Comparison of ENCODE assay signal across 24 mouse cellular contexts in genomic region chr14:99480325-99481077, GRCm38 (mm10).
DNase-seq lines count a peak whose midpoint lies in the region; ATAC-seq and TF ChIP-seq lines count a peak whose summit lies in the region.
"Had no signal": no experiment of that assay in that cellular context is flagged by ENCODE, and none has a peak within 500 bp of the region (broad histone marks: within the 10 kb centered on the region; RNA-seq: fewer than 3 reads in every experiment).

No protein-coding gene starts in this region.

- H3K27me3 ChIP-seq in hindbrain, embryonic 11.5 days (ENCODE audit: control insufficient read depth, insufficient read depth, low read length): no peaks in the 10 kb centered on the region
- no peaks in the 10 kb centered on the region for H3K27me3 ChIP-seq in hindbrain, postnatal 0 days (ENCODE audit: insufficient read depth, low read length)
- no peaks in the 10 kb centered on the region for H3K27me3 ChIP-seq in embryonic facial prominence, embryonic 14.5 days (replicated peaks; ENCODE audit: control insufficient read depth, insufficient read depth, low read length)
- H3K27me3 ChIP-seq in stomach, postnatal 0 days (ENCODE audit: control insufficient read depth, insufficient read depth, low read length): no peaks in the 10 kb centered on the region
- H3K27me3 ChIP-seq: forebrain, embryonic 12.5 days; hindbrain, embryonic 13.5 days; intestine, embryonic 15.5 days; liver, embryonic 13.5 days; megakaryocyte, embryonic 14.5 days; stomach, embryonic 15.5 days had no signal

- no peaks in the 10 kb centered on the region for H3K36me3 ChIP-seq in hindbrain, embryonic 11.5 days (ENCODE audit: control insufficient read depth, insufficient read depth, low read length)
- H3K36me3 ChIP-seq in hindbrain, postnatal 0 days (ENCODE audit: insufficient read depth, low read length): no peaks in the 10 kb centered on the region
- no peaks in the 10 kb centered on the region for H3K36me3 ChIP-seq in embryonic facial prominence, embryonic 14.5 days (ENCODE audit: control insufficient read depth, insufficient read depth, low read length)
- H3K36me3 ChIP-seq in stomach, postnatal 0 days (ENCODE audit: control insufficient read depth, insufficient read depth, low read length): no peaks in the 10 kb centered on the region
- H3K36me3 ChIP-seq: forebrain, embryonic 12.5 days; hindbrain, embryonic 13.5 days; intestine, embryonic 15.5 days; limb, embryonic 13.5 days; liver, embryonic 13.5 days; stomach, embryonic 15.5 days had no signal

- no peak overlapping the region for H3K4me3 ChIP-seq in hindbrain, embryonic 11.5 days (ENCODE audit: low read depth, low read length)
- no peak overlapping the region for H3K4me3 ChIP-seq in hindbrain, postnatal 0 days (ENCODE audit: low read length)
- H3K4me3 ChIP-seq in embryonic facial prominence, embryonic 14.5 days (ENCODE audit: low read depth, low read length): no peak overlapping the region
- H3K4me3 ChIP-seq in stomach, postnatal 0 days (ENCODE audit: low read depth, low read length): no peak overlapping the region
- H3K4me3 ChIP-seq: erythroblast, embryonic 14.5 days; forebrain, embryonic 12.5 days; gastrocnemius, adult 2 months; hindbrain, embryonic 13.5 days; intestine, embryonic 15.5 days; limb, embryonic 13.5 days; liver, embryonic 13.5 days; megakaryocyte, embryonic 14.5 days; stomach, embryonic 15.5 days had no signal

- no peak for ATAC-seq in hindbrain, embryonic 11.5 days (ENCODE audit: low FRiP score)
- ATAC-seq in hindbrain, postnatal 0 days: no peak
- 0 out of 2 replicates have a peak, but pooled peaks have one; percentile 37 for ATAC-seq in embryonic facial prominence, embryonic 14.5 days (ENCODE audit: low read depth)
- no peak for ATAC-seq in stomach, postnatal 0 days (ENCODE audit: low FRiP score, low TSS enrichment)
- ATAC-seq: intestine, embryonic 15.5 days had no signal

- no peak overlapping the region for H3K27ac ChIP-seq in hindbrain, embryonic 11.5 days (ENCODE audit: low read depth, low read length)
- H3K27ac ChIP-seq in hindbrain, postnatal 0 days: no peak overlapping the region
- no peak overlapping the region for H3K27ac ChIP-seq in embryonic facial prominence, embryonic 14.5 days (replicated peaks; ENCODE audit: low read depth, low read length)
- no peak overlapping the region for H3K27ac ChIP-seq in stomach, postnatal 0 days (replicated peaks)
- H3K27ac ChIP-seq: forebrain, embryonic 12.5 days; gastrocnemius, adult 2 months; hindbrain, embryonic 13.5 days; intestine, embryonic 15.5 days; kidney, postnatal 0 days; limb, embryonic 13.5 days; liver, embryonic 13.5 days; stomach, embryonic 15.5 days had no signal

- WGBS in hindbrain, embryonic 11.5 days: 44% methylated on average over 10 of the region's 10 CpGs
- WGBS in hindbrain, postnatal 0 days: 50% methylated on average over 10 of the region's 10 CpGs
- WGBS in embryonic facial prominence, embryonic 14.5 days: 21% methylated on average over 10 of the region's 10 CpGs
- WGBS in stomach, postnatal 0 days: 57% methylated on average over 10 of the region's 10 CpGs

- no peak overlapping the region for H3K9ac ChIP-seq in hindbrain, embryonic 11.5 days (ENCODE audit: low read depth, low read length)
- H3K9ac ChIP-seq in hindbrain, postnatal 0 days (replicated peaks; ENCODE audit: low read length): no peak overlapping the region
- H3K9ac ChIP-seq in embryonic facial prominence, embryonic 14.5 days (ENCODE audit: low read depth, low read length): no peak overlapping the region
- H3K9ac ChIP-seq in stomach, postnatal 0 days (ENCODE audit: low read length): no peak overlapping the region
- H3K9ac ChIP-seq: forebrain, embryonic 12.5 days; hindbrain, embryonic 13.5 days; intestine, embryonic 15.5 days; limb, embryonic 13.5 days; liver, embryonic 13.5 days; stomach, embryonic 15.5 days had no signal

- H3K4me2 ChIP-seq in hindbrain, embryonic 11.5 days (replicated peaks; ENCODE audit: low read depth, low read length): no peak overlapping the region
- H3K4me2 ChIP-seq in hindbrain, postnatal 0 days (ENCODE audit: low read depth, low read length): no peak overlapping the region
- H3K4me2 ChIP-seq in embryonic facial prominence, embryonic 14.5 days (ENCODE audit: low read depth, low read length): no peak overlapping the region; the same call in 1 of the 2 replicates
- no peak overlapping the region for H3K4me2 ChIP-seq in stomach, postnatal 0 days (replicated peaks; ENCODE audit: low read depth)
- H3K4me2 ChIP-seq: forebrain, embryonic 12.5 days; hindbrain, embryonic 13.5 days; intestine, embryonic 15.5 days; limb, embryonic 13.5 days; liver, embryonic 13.5 days; stomach, embryonic 15.5 days had no signal

- no peaks in the 10 kb centered on the region for H3K9me3 ChIP-seq in hindbrain, embryonic 11.5 days (ENCODE audit: control insufficient read depth, low read length)
- no peaks in the 10 kb centered on the region for H3K9me3 ChIP-seq in hindbrain, postnatal 0 days (ENCODE audit: low read length)
- no peaks in the 10 kb centered on the region for H3K9me3 ChIP-seq in embryonic facial prominence, embryonic 14.5 days (ENCODE audit: control insufficient read depth, low read length)
- no peaks in the 10 kb centered on the region for H3K9me3 ChIP-seq in stomach, postnatal 0 days (ENCODE audit: control insufficient read depth, low read length)
- H3K9me3 ChIP-seq: forebrain, embryonic 12.5 days; hindbrain, embryonic 13.5 days; intestine, embryonic 15.5 days; limb, embryonic 13.5 days; liver, embryonic 13.5 days; megakaryocyte, embryonic 14.5 days; stomach, embryonic 15.5 days had no signal

- TF ChIP-seq CTCF in hindbrain, postnatal 0 days (IDR thresholded peaks at IDR 0.05; ENCODE audit: low read depth): no peak
- TF ChIP-seq CTCF in stomach, postnatal 0 days (IDR thresholded peaks at IDR 0.05; ENCODE audit: low read depth): no peak

- DNase-seq in hindbrain, embryonic 11.5 days (ENCODE audit: low spot score): peak; percentile 4
- no peak for DNase-seq in hindbrain, postnatal 0 days (ENCODE audit: low spot score)
- peak; percentile 19 for DNase-seq in 3T3-L1 (ENCODE audit: low read depth, low spot score)
- peak; percentile 49 for DNase-seq in embryo, embryonic 11 days
- peak; percentile 74 for DNase-seq in embryonic facial prominence, embryonic 14.5 days (ENCODE audit: low spot score)
- DNase-seq in stomach, postnatal 0 days (ENCODE audit: low spot score): no peak
- no peak for DNase-seq in right cerebral cortex, postnatal 10 days (ENCODE audit: low spot score in 2 of 2)
- DNase-seq: cerebellum, adult 11-12 months; cerebellum, postnatal 10 days; gastrocnemius, adult 2 months; liver, embryonic 13.5 days; lung, adult 2 months; lung, postnatal 36 days; midbrain, embryonic 14.5 days; thymus, adult 18-20 months; thymus, postnatal 36 days had no signal

- TF ChIP-seq EP300 in stomach, postnatal 0 days (optimal IDR thresholded peaks at IDR 0.05): no peak

- no peaks in the 10 kb centered on the region for H3K4me1 ChIP-seq in hindbrain, embryonic 11.5 days (replicated peaks; ENCODE audit: control insufficient read depth, insufficient read depth, low read length)
- H3K4me1 ChIP-seq in hindbrain, postnatal 0 days (ENCODE audit: insufficient read depth, low read length): no peaks in the 10 kb centered on the region
- H3K4me1 ChIP-seq in embryonic facial prominence, embryonic 14.5 days (ENCODE audit: control insufficient read depth, insufficient read depth, low read length): peaks cover 6% of the 10 kb centered on the region; the same call in 1 of the 2 replicates
- no peaks in the 10 kb centered on the region for H3K4me1 ChIP-seq in stomach, postnatal 0 days (replicated peaks; ENCODE audit: control insufficient read depth, insufficient read depth)
- H3K4me1 ChIP-seq: forebrain, embryonic 12.5 days; hindbrain, embryonic 13.5 days; intestine, embryonic 15.5 days; liver, embryonic 13.5 days; megakaryocyte, embryonic 14.5 days; stomach, embryonic 15.5 days had no signal

Comparison
In these comparisons a context has a peak if more than half of its experiments do, and no peak if none do; other contexts are left out.
1. DNase-seq: peak in hindbrain, embryonic 11.5 days (single experiment), 3T3-L1 (single experiment), embryo, embryonic 11 days (single experiment) and embryonic facial prominence, embryonic 14.5 days (single experiment); none in hindbrain, postnatal 0 days (single experiment), stomach, postnatal 0 days (single experiment) and right cerebral cortex, postnatal 10 days (0 of 2).